Mouse (Mus musculus) testis, adult 2 months (tissue): ENCODE results near the gene Hba-x.
"Not testable (repeated sequence)": the region's sequence is repeated elsewhere in the genome, so short reads cannot be mapped to it uniquely, and the experiment has no call there.

Experiments
- CTCF ChIP-seq: fragments of 200-500 bp; IDR thresholded peaks from 2 replicates; pipeline ENCODE4 v1.5.1; 2012; ENCODE audit warnings: low read depth, mild to moderate bottlenecking, inconsistent platforms, low read length, moderate library complexity; ENCODE audit not compliant: control insufficient read depth, insufficient read depth, insufficient replicate concordance
- POLR2A ChIP-seq: fragments of 200-500 bp; IDR thresholded peaks from 2 replicates; pipeline ENCODE4 v1.6.1; 2012; ENCODE audit warnings: low read depth, mild to moderate bottlenecking, inconsistent platforms, low read length, moderate library complexity; ENCODE audit not compliant: control insufficient read depth

DNA sequence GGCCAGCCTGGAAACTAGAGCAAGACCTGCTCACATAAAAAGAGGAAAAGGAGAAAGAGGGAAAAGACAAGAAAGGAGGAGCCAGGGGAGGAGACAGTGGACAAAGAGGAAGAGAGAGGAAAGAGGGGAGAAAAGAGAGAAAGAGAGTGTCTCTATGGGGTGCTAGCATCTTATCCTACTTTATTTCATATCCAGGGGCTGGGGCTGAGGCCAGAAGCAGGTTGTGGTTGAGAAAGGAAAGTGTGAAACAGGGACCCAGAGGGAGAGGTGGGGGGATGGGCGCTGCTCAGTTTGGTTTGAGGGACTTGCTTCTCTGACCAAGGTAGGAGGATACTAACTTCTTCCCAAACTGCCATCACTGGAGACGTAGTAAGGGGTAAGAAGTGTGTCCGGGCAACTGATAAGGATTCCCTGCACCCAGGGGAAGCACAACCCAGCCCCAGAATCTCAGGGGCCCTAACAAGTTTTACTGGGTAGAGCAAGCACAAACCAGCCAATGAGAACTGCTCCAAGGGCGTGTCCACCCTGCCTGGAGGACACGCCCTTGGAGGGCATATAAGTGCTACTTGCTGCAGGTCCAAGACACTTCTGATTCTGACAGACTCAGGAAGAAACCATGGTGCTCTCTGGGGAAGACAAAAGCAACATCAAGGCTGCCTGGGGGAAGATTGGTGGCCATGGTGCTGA lies 7.0 kb downstream of the Hba-x start, which contains the start of gene Hba-a1:
- TF ChIP-seq CTCF, POLR2A: not testable (repeated sequence)
